Mouse (Mus musculus) CH12.LX (cell line): ENCODE measurements around the gene Uxs1. TPM values are rescaled to one million over a fixed set of nuclear protein-coding genes. Genes with fewer than 3 reads are reported as not detected.
A peak's percentile ranks its signal among the peaks of the same experiment; 100 is the strongest.

Source experiments
- DNase-seq: peaks from one replicate; pipeline ENCODE4 v3.0.0-alpha.2; 2013; ENCODE audit errors: extremely low read depth
- H3K27ac ChIP-seq: 2 replicates; pipeline ENCODE4 v1.5.1; 2012; ENCODE audit warnings: low read depth, mild to moderate bottlenecking, control low read depth, moderate library complexity; ENCODE audit not compliant: insufficient read depth
- H3K27me3 ChIP-seq: replicated peaks from 2 replicates; pipeline ENCODE3; 2012; ENCODE audit warnings: inconsistent platforms
- H3K36me3 ChIP-seq, 2 experiments: replicated peaks in 1 of 2; 2 replicates each; pipeline versions ENCODE3 to v1.6.1; 2012; ENCODE audit warnings: inconsistent platforms in 1 of 2, low read length in 1 of 2, mild to moderate bottlenecking in 1 of 2, mixed read lengths in 1 of 2, moderate library complexity in 1 of 2; ENCODE audit not compliant: control insufficient read depth in 1 of 2, insufficient read depth in 1 of 2
- H3K4me1 ChIP-seq, 2 experiments: 2 replicates each; pipeline ENCODE4 v1.6.1; 2012; ENCODE audit warnings: inconsistent platforms in 1 of 2, moderate library complexity in 1 of 2; ENCODE audit not compliant: insufficient read depth in 2 of 2, control insufficient read depth in 1 of 2
- H3K4me2 ChIP-seq: 2 replicates; pipeline ENCODE4 v1.6.1; 2012; ENCODE audit warnings: low read depth, mild to moderate bottlenecking, control low read depth; ENCODE audit not compliant: poor library complexity, insufficient read depth, severe bottlenecking
- H3K4me3 ChIP-seq, 3 experiments: fragments of 150-350 bp in 1 of 3; sonication (generic) in 1 of 3; replicated peaks in 1 of 3; 2 replicates each; pipeline versions ENCODE3 to v1.5.1; 2011 to 2012; ENCODE audit warnings: low read depth in 2 of 3, low read length in 2 of 3, mild to moderate bottlenecking in 2 of 3, moderate library complexity in 2 of 3, control low read depth in 1 of 3, improper control_type of control experiment in 1 of 3, inconsistent platforms in 1 of 3, mixed read lengths in 1 of 3; ENCODE audit not compliant: poor library complexity in 1 of 3
- H3K79me2 ChIP-seq: replicated peaks from 2 replicates; pipeline ENCODE4 v1.6.1; 2012; ENCODE audit warnings: mild to moderate bottlenecking, moderate library complexity; ENCODE audit not compliant: control insufficient read depth, poor library complexity, insufficient read depth, severe bottlenecking; ENCODE audit errors: extremely low read depth
- H3K9ac ChIP-seq: 2 replicates; pipeline ENCODE4 v1.6.1; 2012; ENCODE audit warnings: low read depth, mild to moderate bottlenecking, control low read depth, moderate library complexity; ENCODE audit not compliant: insufficient read depth
- H3K9me3 ChIP-seq: replicated peaks from 2 replicates; pipeline ENCODE3; 2012; ENCODE audit warnings: low read length, inconsistent platforms, mixed read lengths
- CHD1 ChIP-seq: IDR thresholded peaks from 2 replicates; pipeline ENCODE4 v1.6.1; 2012; ENCODE audit warnings: low read depth, low read length, improper control_type of control experiment, inconsistent platforms
- E2F4 ChIP-seq: IDR thresholded peaks from 2 replicates; pipeline ENCODE4 v1.6.1; 2011; ENCODE audit warnings: low read depth, low read length, improper control_type of control experiment; ENCODE audit not compliant: insufficient replicate concordance
- GABPA ChIP-seq: IDR thresholded peaks from 2 replicates; pipeline ENCODE4 v1.6.1; 2012; ENCODE audit warnings: low read depth, low read length, improper control_type of control experiment, inconsistent platforms; ENCODE audit not compliant: insufficient replicate concordance
- IRF4 ChIP-seq: IDR thresholded peaks from 2 replicates; pipeline ENCODE4 v1.6.1; 2014; ENCODE audit warnings: low read depth, mild to moderate bottlenecking, inconsistent platforms, low read length, improper control_type of control experiment
- JUND ChIP-seq: conservative IDR thresholded peaks from 2 replicates; pipeline ENCODE4 v1.6.1; 2011; ENCODE audit warnings: low read depth, low read length, improper control_type of control experiment
- KAT2A ChIP-seq: IDR thresholded peaks from 2 replicates; pipeline ENCODE4 v1.6.1; 2012; ENCODE audit warnings: low read length, improper control_type of control experiment, inconsistent platforms; ENCODE audit not compliant: insufficient replicate concordance
- MAFK ChIP-seq: IDR thresholded peaks from 2 replicates; pipeline ENCODE4 v1.6.1; 2011; ENCODE audit warnings: low read length, improper control_type of control experiment; ENCODE audit not compliant: insufficient replicate concordance
- MEF2A ChIP-seq: IDR thresholded peaks from 2 replicates; pipeline ENCODE4 v1.6.1; 2014; ENCODE audit warnings: low read depth, mild to moderate bottlenecking, inconsistent platforms, low read length, improper control_type of control experiment, borderline replicate concordance
- PAX5 ChIP-seq: IDR thresholded peaks from 2 replicates; pipeline ENCODE4 v1.6.1; 2012; ENCODE audit warnings: low read length, inconsistent platforms, mixed read lengths
- RAD21 ChIP-seq: IDR thresholded peaks from 2 replicates; pipeline ENCODE4 v1.6.1; 2011; ENCODE audit warnings: low read depth, mild to moderate bottlenecking, low read length, improper control_type of control experiment, moderate library complexity
- RCOR1 ChIP-seq: conservative IDR thresholded peaks from 2 replicates; pipeline ENCODE4 v1.6.1; 2012; ENCODE audit warnings: low read depth, mild to moderate bottlenecking, inconsistent platforms, low read length, improper control_type of control experiment
- TCF12 ChIP-seq: IDR thresholded peaks from 2 replicates; pipeline ENCODE4 v1.6.1; 2014; ENCODE audit warnings: low read depth, mild to moderate bottlenecking, inconsistent platforms, low read length, improper control_type of control experiment
- UBTF ChIP-seq: IDR thresholded peaks from 2 replicates; pipeline ENCODE4 v1.6.1; 2012; ENCODE audit warnings: low read depth, mild to moderate bottlenecking, inconsistent platforms, low read length, improper control_type of control experiment, moderate library complexity
- dilution Hi-C: fragments of 300-500 bp; cut with MboI; formaldehyde crosslinking; loops from 2 replicates; pipeline ENCODE4 v1.14.3; 2020; ENCODE audit warnings: low sequenced_read_pairs; ENCODE audit not compliant: extremely low pct_unique_long_range_greater_than_20kb, extremely low pct_ligation_motif_present
- in situ Hi-C: fragments of 300-500 bp; cut with MboI; formaldehyde crosslinking; loops from 3 replicates; pipeline ENCODE4 v1.14.3; 2019; ENCODE audit warnings: low sequenced_read_pairs, low pct_ligation_motif_present, low pct_unique_long_range_greater_than_20kb, mixed read lengths
- polyA plus RNA-seq: library from polyadenylated mRNA; unstranded; fragments of >175 nt; gene quantifications from 2 replicates; pipeline ENCODE4 v1.2.1, GENCODE M21; 2012; ENCODE audit warnings: low read depth; ENCODE audit not compliant: insufficient read length
- total RNA-seq, 2 experiments: library from RNA; depleted of rRNA; stranded (reverse); fragments of 300-350 nt in 1 of 2; fragments of >200 nt in 1 of 2; gene quantifications; 2 replicates each; pipeline ENCODE4 v1.2.3; 2012 to 2014

The Uxs1 gene
- total and polyA plus RNA-seq, 3 experiments, result 18.4 to 33.3 (median 31.3) TPM

DNA sequence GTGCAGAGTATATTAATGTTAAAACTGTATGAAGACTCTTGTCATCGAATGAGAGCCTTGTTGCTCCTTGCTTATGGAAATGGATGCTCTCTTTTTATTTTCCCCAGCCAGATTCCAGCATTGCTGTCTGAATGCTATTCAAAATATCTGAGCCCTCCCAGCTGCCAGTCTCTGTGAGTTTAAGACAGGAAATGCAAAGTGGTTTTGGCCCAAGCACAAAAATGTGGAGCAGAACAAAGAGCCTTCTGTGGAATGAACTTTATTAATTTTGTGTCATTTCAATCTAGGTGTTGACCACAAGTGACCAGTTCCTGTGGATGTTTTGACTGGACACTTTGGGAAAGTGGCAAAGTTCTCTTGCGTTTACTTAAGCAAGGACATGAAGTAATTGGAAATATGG lies 112.8 kb downstream of the Uxs1 start:
- Histone ChIP-seq H3K4me1 (no peaks in the 10 kb centered on the region), H3K36me3 (no peaks in the 10 kb centered on the region), H3K4me2 (no peak overlapping the region), H3K9me3 (no peaks in the 10 kb centered on the region)
- no peak for TF ChIP-seq PAX5
- no peak for TF ChIP-seq UBTF
- no peak for TF ChIP-seq RAD21
- no peak for TF ChIP-seq E2F4
- no peak for TF ChIP-seq GABPA
- no peak for TF ChIP-seq CHD1
- no peak for TF ChIP-seq KAT2A
- TF ChIP-seq JUND, result no peak
- no peak for TF ChIP-seq IRF4
- TF ChIP-seq MAFK, result no peak
- TF ChIP-seq, all 38 proteins: peak for 0
- in situ Hi-C loops (no loop called here), dilution Hi-C loops (no loop called here)
- H3K4me3 ChIP-seq, result no peak overlapping the region
- no peak for DNase-seq
- H3K79me2 ChIP-seq, result no peaks in the 10 kb centered on the region
- H3K9ac ChIP-seq, result no peak overlapping the region
- H3K27ac ChIP-seq, result no peak overlapping the region
- H3K27me3 ChIP-seq, result no peaks in the 10 kb centered on the region

- in situ Hi-C loops (no loop called here), dilution Hi-C loops (no loop called here)
- Histone ChIP-seq H3K9ac (no peak overlapping the region), H3K9me3 (no peaks in the 10 kb centered on the region), H3K27ac (no peak overlapping the region), H3K36me3 (no peaks in the 10 kb centered on the region), H3K4me2 (no peak overlapping the region), H3K79me2 (no peaks in the 10 kb centered on the region), H3K4me1 (peaks cover 3 to 34% of the 10 kb centered on the region in 2 experiments), H3K4me3 (no peak overlapping the region), H3K27me3 (no peaks in the 10 kb centered on the region)
- TF ChIP-seq MEF2A (peak; percentile 75), TCF12 (peak; percentile 27; the same call in 1 of the 2 replicates), RCOR1 (no peak)
- peak; percentile 49 for DNase-seq
Observed at GRCm38 (mm10) chr1:43698577-43699000, 129.0 kb downstream of the Uxs1 start.

Other genes starting within 250 kb of the Uxs1 start
- not detected in 2 replicates for gene 1500015O10Rik, start 97.2 kb downstream of the Uxs1 start, total RNA-seq (2012; rRNA removed)
- gene 1500015O10Rik, start 97.2 kb downstream of the Uxs1 start, total RNA-seq (2014; rRNA removed), result not detected in 2 replicates
- not detected in 2 replicates for gene 1500015O10Rik, start 97.2 kb downstream of the Uxs1 start, polyA plus RNA-seq
- gene Tpp2, start 105.8 kb upstream of the Uxs1 start, total RNA-seq (2012; rRNA removed), result 35.4 and 42.7 TPM in 2 replicates
- 52.5 and 60.5 TPM in 2 replicates for gene Tpp2, start 105.8 kb upstream of the Uxs1 start, total RNA-seq (2014; rRNA removed)
- gene Tpp2, start 105.8 kb upstream of the Uxs1 start, polyA plus RNA-seq, result 47.2 and 50.4 TPM in 2 replicates
- 0.13 and 0.17 TPM in 2 replicates for gene Mettl21c, start 192.2 kb upstream of the Uxs1 start, total RNA-seq (2012; rRNA removed)
- 0.31 and 0.47 TPM in 2 replicates for gene Mettl21c, start 192.2 kb upstream of the Uxs1 start, total RNA-seq (2014; rRNA removed)
- gene Mettl21c, start 192.2 kb upstream of the Uxs1 start, polyA plus RNA-seq, result 0.16 and 0.37 TPM in 2 replicates
- gene Gm8251, start 234.1 kb upstream of the Uxs1 start, total RNA-seq (2012; rRNA removed), result 0.08 and 0.13 TPM in 2 replicates
- 0.13 and 0.24 TPM in 2 replicates for gene Gm8251, start 234.1 kb upstream of the Uxs1 start, total RNA-seq (2014; rRNA removed)
- 0.23 and 0.34 TPM in 2 replicates for gene Gm8251, start 234.1 kb upstream of the Uxs1 start, polyA plus RNA-seq